Mouse (Mus musculus): Measurements from ENCODE around the gene Clmp. TPM values are rescaled to one million over a fixed set of nuclear protein-coding genes. Genes with fewer than 3 reads are reported as not detected.

Clmp gene
- total and polyA plus RNA-seq, 2 experiments from 2014 or later = 42.3 to 66.0 TPM

DNA sequence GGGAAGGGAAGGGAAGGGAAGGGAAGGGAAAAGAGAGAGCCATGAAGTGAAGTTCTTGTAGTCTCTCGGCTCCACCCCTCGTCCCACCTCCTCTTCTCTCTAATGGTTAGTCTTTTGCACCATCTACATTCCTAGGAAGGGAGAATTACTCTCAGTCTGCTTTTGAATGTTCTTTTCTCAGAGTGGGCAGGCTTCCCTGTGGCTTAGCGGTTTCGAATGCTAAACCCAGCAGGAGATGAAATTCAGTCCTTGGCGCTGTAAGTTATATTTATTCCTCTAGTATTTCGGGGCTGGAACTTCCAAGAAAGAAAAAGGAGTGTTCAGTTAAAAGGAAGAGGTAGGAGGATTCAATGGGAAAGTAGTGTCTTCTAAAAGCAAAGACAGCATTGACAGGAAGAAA lies 51.4 kb downstream of the Clmp start:
- H3K27ac ChIP-seq = no peak overlapping the region
- no peaks in the 10 kb centered on the region for H3K4me1 ChIP-seq (ENCODE audit: insufficient read depth, low read length)
- no peak for TF ChIP-seq CTCF (IDR thresholded peaks at IDR 0.05; ENCODE audit: low read depth)
- no peaks in the 10 kb centered on the region for H3K36me3 ChIP-seq (ENCODE audit: insufficient read depth, low read length)
- H3K9me3 ChIP-seq (ENCODE audit: low read length) = no peaks in the 10 kb centered on the region
- no peaks in the 10 kb centered on the region for H3K27me3 ChIP-seq (ENCODE audit: insufficient read depth, low read length)
- DNase-seq (ENCODE audit: low spot score) (no peak), ATAC-seq (no peak)
- no peak overlapping the region for H3K4me3 ChIP-seq (ENCODE audit: low read length)
- 79% methylated on average over 6 of the region's 6 CpGs for WGBS
- H3K9ac ChIP-seq (replicated peaks; ENCODE audit: low read length) = no peak overlapping the region
- H3K4me2 ChIP-seq (ENCODE audit: low read depth, low read length) = no peak overlapping the region

- no peak for ATAC-seq
- no peak overlapping the region for H3K4me2 ChIP-seq (ENCODE audit: low read depth, low read length)
- H3K4me1 ChIP-seq (ENCODE audit: insufficient read depth, low read length) = no peaks in the 10 kb centered on the region
- TF ChIP-seq CTCF (IDR thresholded peaks at IDR 0.05; ENCODE audit: low read depth) = no peak
- H3K27ac ChIP-seq = peak overlapping the region; percentile 36; the same call in 1 of the 2 replicates
- H3K9ac ChIP-seq (replicated peaks; ENCODE audit: low read length) = no peak overlapping the region
- no peaks in the 10 kb centered on the region for H3K36me3 ChIP-seq (ENCODE audit: insufficient read depth, low read length)
- H3K4me3 ChIP-seq (ENCODE audit: low read length) = no peak overlapping the region
- no peaks in the 10 kb centered on the region for H3K27me3 ChIP-seq (ENCODE audit: insufficient read depth, low read length)
- WGBS = 55% methylated on average over 7 of the region's 7 CpGs
- no peaks in the 10 kb centered on the region for H3K9me3 ChIP-seq (ENCODE audit: low read length)
- no peak for DNase-seq (ENCODE audit: low spot score)
Measured at GRCm38 (mm10) chr9:40743525-40744034, 57.8 kb downstream of the Clmp start.

- TF ChIP-seq CTCF (IDR thresholded peaks at IDR 0.05; ENCODE audit: low read depth) = no peak
- no peak overlapping the region for H3K4me3 ChIP-seq (ENCODE audit: low read length)
- H3K9ac ChIP-seq (replicated peaks; ENCODE audit: low read length) = no peak overlapping the region
- H3K4me1 ChIP-seq (ENCODE audit: insufficient read depth, low read length) = no peaks in the 10 kb centered on the region
- H3K36me3 ChIP-seq (ENCODE audit: insufficient read depth, low read length) = no peaks in the 10 kb centered on the region
- no peaks in the 10 kb centered on the region for H3K9me3 ChIP-seq (ENCODE audit: low read length)
- ATAC-seq (0 out of 2 replicates have a peak, but pooled peaks have one; percentile 43), DNase-seq (ENCODE audit: low spot score) (no peak)
- H3K27me3 ChIP-seq (ENCODE audit: insufficient read depth, low read length) = no peaks in the 10 kb centered on the region
- no peak overlapping the region for H3K4me2 ChIP-seq (ENCODE audit: low read depth, low read length)
- 0 out of 2 replicates have a peak overlapping the region, but pooled peaks have one; percentile 36 for H3K27ac ChIP-seq
- 37% methylated on average over 3 of the region's 3 CpGs for WGBS
Measured at GRCm38 (mm10) chr9:40744233-40744632, 58.5 kb downstream of the Clmp start.

GRCm38 (mm10) chr9:40746796-40747195 lies 61.0 kb downstream of the Clmp start:
- no peak overlapping the region for H3K9ac ChIP-seq (replicated peaks; ENCODE audit: low read length)
- no peak for ATAC-seq
- H3K4me2 ChIP-seq (ENCODE audit: low read depth, low read length) = no peak overlapping the region
- no peak for DNase-seq (ENCODE audit: low spot score)
- no peaks in the 10 kb centered on the region for H3K36me3 ChIP-seq (ENCODE audit: insufficient read depth, low read length)
- no peaks in the 10 kb centered on the region for H3K27me3 ChIP-seq (ENCODE audit: insufficient read depth, low read length)
- no peak for TF ChIP-seq CTCF (IDR thresholded peaks at IDR 0.05; ENCODE audit: low read depth)
- WGBS = 84% methylated on average over 9 of the region's 9 CpGs
- H3K4me1 ChIP-seq (ENCODE audit: insufficient read depth, low read length) = no peaks in the 10 kb centered on the region
- no peaks in the 10 kb centered on the region for H3K9me3 ChIP-seq (ENCODE audit: low read length)
- H3K4me3 ChIP-seq (ENCODE audit: low read length) = no peak overlapping the region
- H3K27ac ChIP-seq = no peak overlapping the region

DNA sequence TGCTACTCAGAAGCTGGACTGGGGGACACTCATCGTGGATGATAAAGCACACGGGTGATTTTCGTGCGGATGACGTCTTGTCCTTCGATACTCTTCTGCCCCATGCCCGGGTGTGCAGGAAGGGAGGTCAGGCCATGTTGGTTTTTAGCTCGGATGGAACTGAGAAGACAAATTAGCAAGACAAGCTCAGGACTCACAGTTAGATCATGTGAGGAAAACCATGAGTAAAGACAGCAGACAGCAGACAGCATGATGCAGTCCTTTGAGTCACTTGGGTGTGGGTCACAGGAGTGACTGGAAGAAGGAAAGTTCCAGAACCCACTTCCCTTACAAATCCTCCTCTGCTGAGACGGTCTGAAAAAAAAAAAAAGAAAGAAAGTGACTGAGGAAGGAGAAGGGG lies 61.5 kb downstream of the Clmp start:
- WGBS = 81% methylated on average over 9 of the region's 9 CpGs
- no peak for ATAC-seq
- no peaks in the 10 kb centered on the region for H3K36me3 ChIP-seq (ENCODE audit: insufficient read depth, low read length)
- H3K9ac ChIP-seq (replicated peaks; ENCODE audit: low read length) = no peak overlapping the region
- no peak overlapping the region for H3K4me3 ChIP-seq (ENCODE audit: low read length)
- no peak overlapping the region for H3K4me2 ChIP-seq (ENCODE audit: low read depth, low read length)
- TF ChIP-seq CTCF (IDR thresholded peaks at IDR 0.05; ENCODE audit: low read depth) = no peak
- DNase-seq (ENCODE audit: low spot score) = no peak
- H3K4me1 ChIP-seq (ENCODE audit: insufficient read depth, low read length) = no peaks in the 10 kb centered on the region
- H3K27me3 ChIP-seq (ENCODE audit: insufficient read depth, low read length) = no peaks in the 10 kb centered on the region
- no peaks in the 10 kb centered on the region for H3K9me3 ChIP-seq (ENCODE audit: low read length)
- H3K27ac ChIP-seq = no peak overlapping the region

DNA sequence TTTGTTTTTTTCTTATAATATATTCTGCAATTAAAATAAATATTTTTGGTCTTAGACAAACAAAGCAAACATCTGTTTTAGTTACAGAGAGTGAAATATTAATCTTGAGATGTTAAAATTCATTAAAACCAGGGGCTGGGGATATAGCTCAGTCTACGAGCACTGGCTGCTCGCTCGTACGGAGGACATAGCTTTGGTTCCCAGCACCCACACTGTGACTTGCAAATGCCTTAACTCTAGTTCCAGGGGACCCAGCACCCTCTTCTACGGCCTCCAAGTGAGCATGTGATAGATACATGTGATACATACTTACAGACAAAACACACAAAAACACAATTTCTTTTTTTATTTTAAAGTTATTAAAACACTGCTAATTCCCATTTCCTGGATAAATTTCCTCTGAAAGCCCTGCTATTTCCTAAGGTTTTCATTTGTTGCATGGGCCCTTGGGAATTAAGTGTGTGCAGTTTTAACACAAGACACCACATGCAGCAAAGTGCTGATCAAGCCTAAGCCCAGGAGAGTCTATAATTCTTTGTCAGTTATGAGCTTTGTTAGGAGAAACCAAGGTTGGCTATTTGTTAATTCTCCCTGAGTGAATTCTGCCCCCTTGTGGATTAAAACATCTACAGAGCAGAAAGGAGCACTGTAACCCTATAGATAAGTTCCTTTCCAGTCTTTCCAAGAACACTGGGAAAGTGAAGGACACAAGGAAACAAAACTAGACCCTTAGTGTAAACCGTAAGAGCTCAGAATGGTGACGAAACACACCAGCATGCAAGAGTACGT lies 64.3 kb downstream of the Clmp start:
- peak; percentile 76 for TF ChIP-seq CTCF (IDR thresholded peaks at IDR 0.05; ENCODE audit: low read depth)
- peak; percentile 49; the same call in 1 of the 2 replicates for ATAC-seq
- DNase-seq (ENCODE audit: low spot score) = peak; percentile 86
- H3K4me2 ChIP-seq (ENCODE audit: low read depth, low read length) = no peak overlapping the region
- no peaks in the 10 kb centered on the region for H3K27me3 ChIP-seq (ENCODE audit: insufficient read depth, low read length)
- H3K4me3 ChIP-seq (ENCODE audit: low read length) = no peak overlapping the region
- no peaks in the 10 kb centered on the region for H3K9me3 ChIP-seq (ENCODE audit: low read length)
- no peaks in the 10 kb centered on the region for H3K36me3 ChIP-seq (ENCODE audit: insufficient read depth, low read length)
- H3K4me1 ChIP-seq (ENCODE audit: insufficient read depth, low read length) = no peaks in the 10 kb centered on the region
- H3K27ac ChIP-seq = no peak overlapping the region
- H3K9ac ChIP-seq (replicated peaks; ENCODE audit: low read length) = no peak overlapping the region
- 70% methylated on average over 8 of the region's 8 CpGs for WGBS

GRCm38 (mm10) chr9:40751749-40752148 lies 66.0 kb downstream of the Clmp start:
- no peak overlapping the region for H3K27ac ChIP-seq
- H3K9ac ChIP-seq (replicated peaks; ENCODE audit: low read length) = no peak overlapping the region
- H3K4me1 ChIP-seq (ENCODE audit: insufficient read depth, low read length) = 0 out of 2 replicates have a peak, but pooled peaks cover 4% of the 10 kb centered on the region
- H3K4me3 ChIP-seq (ENCODE audit: low read length) = no peak overlapping the region
- DNase-seq (ENCODE audit: low spot score) (no peak), ATAC-seq (no peak)
- H3K27me3 ChIP-seq (ENCODE audit: insufficient read depth, low read length) = no peaks in the 10 kb centered on the region
- WGBS = 48% methylated on average over 3 of the region's 3 CpGs
- TF ChIP-seq CTCF (IDR thresholded peaks at IDR 0.05; ENCODE audit: low read depth) = peak; percentile 61
- H3K9me3 ChIP-seq (ENCODE audit: low read length) = no peaks in the 10 kb centered on the region
- no peaks in the 10 kb centered on the region for H3K36me3 ChIP-seq (ENCODE audit: insufficient read depth, low read length)
- H3K4me2 ChIP-seq (ENCODE audit: low read depth, low read length) = no peak overlapping the region
